Comparison of ENCODE assay signal across 8 mouse cellular contexts in genomic region chr11:106920551-106921379, GRCm38 (mm10). TPM values are rescaled to one million over a fixed set of nuclear protein-coding genes. Genes with fewer than 3 reads are reported as not detected.
DNase-seq lines count a peak whose midpoint lies in the region; ATAC-seq and TF ChIP-seq lines count a peak whose summit lies in the region.

TSS of gene Smurf2 (minus strand) at chr11:106920715.

- TF ChIP-seq POLR2A in testis, adult 2 months (IDR thresholded peaks at IDR 0.05; ENCODE audit: control insufficient read depth, low read depth, low read length) = peak; percentile 80

- no peaks in the 10 kb centered on the region for H3K27me3 ChIP-seq in forebrain, embryonic 14.5 days (replicated peaks; ENCODE audit: control insufficient read depth, insufficient read depth, low read length)
- H3K27me3 ChIP-seq in liver, postnatal 0 days (ENCODE audit: insufficient read depth, low read length) = no peaks in the 10 kb centered on the region
- H3K27me3 ChIP-seq in neural tube, embryonic 13.5 days = no peaks in the 10 kb centered on the region
- H3K27me3 ChIP-seq in testis, adult 2 months (ENCODE audit: control insufficient read depth, insufficient read depth, low read length) = no peaks in the 10 kb centered on the region

- peak within 1 kb of the TSS; percentile 96 for H3K9ac ChIP-seq in ES-E14 (ENCODE audit: insufficient read depth, low read depth, low read length, poor library complexity, severe bottlenecking)
- H3K9ac ChIP-seq in forebrain, embryonic 14.5 days (ENCODE audit: low read length) = peak within 1 kb of the TSS; percentile 94
- peak within 1 kb of the TSS; percentile 84 for H3K9ac ChIP-seq in liver, postnatal 0 days (replicated peaks)
- peak within 1 kb of the TSS; percentile 99 for H3K9ac ChIP-seq in neural tube, embryonic 13.5 days

- peak; percentile 53 for DNase-seq in ES-E14 (ENCODE audit: low read depth, low spot score)
- DNase-seq in cerebellum, adult 11 months = peak; percentile 84
- peak; percentile 90 for DNase-seq in forebrain, embryonic 14.5 days (ENCODE audit: low spot score)
- peak; percentile 91 to 92 for DNase-seq in heart, postnatal 14 days
- peak; percentile 78 for DNase-seq in layer of hippocampus, adult 11-12 months (ENCODE audit: low spot score)
- peak; percentile 94 for DNase-seq in liver, postnatal 0 days

- peak within 1 kb of the TSS; percentile 94 for H3K4me2 ChIP-seq in forebrain, embryonic 14.5 days (ENCODE audit: low read length)
- H3K4me2 ChIP-seq in liver, postnatal 0 days (ENCODE audit: low read depth, low read length) = peak within 1 kb of the TSS; percentile 86
- H3K4me2 ChIP-seq in neural tube, embryonic 13.5 days = peak within 1 kb of the TSS; percentile 95

- H3K27ac ChIP-seq in ES-E14 (ENCODE audit: insufficient read depth, low read depth, low read length, poor library complexity, severe bottlenecking) = peak within 1 kb of the TSS; percentile 78
- peak within 1 kb of the TSS; percentile 95 for H3K27ac ChIP-seq in forebrain, embryonic 14.5 days (ENCODE audit: low read depth, low read length)
- peak within 1 kb of the TSS; percentile 94 for H3K27ac ChIP-seq in liver, postnatal 0 days (ENCODE audit: low read depth)
- peak within 1 kb of the TSS; percentile 97 for H3K27ac ChIP-seq in neural tube, embryonic 13.5 days (replicated peaks)
- H3K27ac ChIP-seq in testis, adult 2 months (ENCODE audit: control insufficient read depth, insufficient read depth, low read depth, low read length) = peak within 1 kb of the TSS; percentile 84

- peak within 1 kb of the TSS; percentile 98 for H3K4me3 ChIP-seq in ES-E14 (ENCODE audit: insufficient read depth in 1 of 2, low read depth in 1 of 2, low read length in 2 of 2, poor library complexity in 1 of 2, severe bottlenecking in 1 of 2)
- H3K4me3 ChIP-seq in forebrain, embryonic 14.5 days (ENCODE audit: low read depth, low read length) = peak within 1 kb of the TSS; percentile 86
- peak within 1 kb of the TSS; percentile 75 for H3K4me3 ChIP-seq in liver, postnatal 0 days (ENCODE audit: low read depth, low read length)
- H3K4me3 ChIP-seq in neural tube, embryonic 13.5 days = peak within 1 kb of the TSS; percentile 94
- peak within 1 kb of the TSS; percentile 96 for H3K4me3 ChIP-seq in testis, adult 2 months (ENCODE audit: control insufficient read depth, low read depth, low read length)

- ATAC-seq in forebrain, embryonic 14.5 days = peak; percentile 97
- ATAC-seq in liver, postnatal 0 days = peak; percentile 88
- ATAC-seq in neural tube, embryonic 13.5 days (ENCODE audit: low read depth) = peak; percentile 97

- no peak for TF ChIP-seq CTCF in liver, postnatal 0 days (IDR thresholded peaks at IDR 0.05; ENCODE audit: low read depth)
- no peak for TF ChIP-seq CTCF in testis, adult 2 months (IDR thresholded peaks at IDR 0.05; ENCODE audit: control insufficient read depth, insufficient read depth, insufficient replicate concordance, low read depth, low read length)

- H3K9me3 ChIP-seq in ES-E14 (ENCODE audit: control insufficient read depth, insufficient read depth, low read depth, low read length) = no peaks in the 10 kb centered on the region
- H3K9me3 ChIP-seq in forebrain, embryonic 14.5 days (replicated peaks; ENCODE audit: control insufficient read depth, low read length) = no peaks in the 10 kb centered on the region
- H3K9me3 ChIP-seq in liver, postnatal 0 days (ENCODE audit: low read length) = no peaks in the 10 kb centered on the region
- no peaks in the 10 kb centered on the region for H3K9me3 ChIP-seq in neural tube, embryonic 13.5 days

- in situ Hi-C loops in ES-E14 (cut with MboI; ENCODE audit: low sequenced_read_pairs in 2 of 2, unreplicated experiment in 2 of 2) = no loop called here

- no peak for TF ChIP-seq EP300 in liver, postnatal 0 days (IDR thresholded peaks at IDR 0.05; ENCODE audit: low read depth)

- H3K4me1 ChIP-seq in ES-E14 (ENCODE audit: control insufficient read depth in 2 of 2, insufficient read depth in 2 of 2, low read length in 2 of 2, poor library complexity in 1 of 2) = peaks cover 0 to 4% of the 10 kb centered on the region in 2 experiments; a peak in 3 of 4 replicates
- H3K4me1 ChIP-seq in forebrain, embryonic 14.5 days (ENCODE audit: control insufficient read depth, insufficient read depth, low read length) = peaks cover 19% of the 10 kb centered on the region
- peaks cover 10% of the 10 kb centered on the region; the same call in 1 of the 2 replicates for H3K4me1 ChIP-seq in liver, postnatal 0 days (ENCODE audit: insufficient read depth)
- H3K4me1 ChIP-seq in neural tube, embryonic 13.5 days (replicated peaks) = peaks cover 32% of the 10 kb centered on the region
- peaks cover 14% of the 10 kb centered on the region for H3K4me1 ChIP-seq in testis, adult 2 months (ENCODE audit: control insufficient read depth, insufficient read depth, low read length)

- WGBS in forebrain, embryonic 14.5 days = 4% methylated on average over 43 of the region's 72 CpGs
- 6% methylated on average over 35 of the region's 72 CpGs for WGBS in liver, postnatal 0 days (ENCODE audit: insufficient replicate concordance)
- 5% methylated on average over 41 of the region's 72 CpGs for WGBS in neural tube, embryonic 13.5 days

- H3K36me3 ChIP-seq in ES-E14 (ENCODE audit: control insufficient read depth, insufficient read depth, low read length, poor library complexity, severe bottlenecking) = no peaks in the 10 kb centered on the region
- H3K36me3 ChIP-seq in forebrain, embryonic 14.5 days (ENCODE audit: control insufficient read depth, insufficient read depth, low read length) = no peaks in the 10 kb centered on the region
- H3K36me3 ChIP-seq in liver, postnatal 0 days (replicated peaks; ENCODE audit: insufficient read depth, low read length) = no peaks in the 10 kb centered on the region
- H3K36me3 ChIP-seq in neural tube, embryonic 13.5 days = no peaks in the 10 kb centered on the region
- H3K36me3 ChIP-seq in testis, adult 2 months (ENCODE audit: control insufficient read depth, insufficient read depth, low read length) = no peaks in the 10 kb centered on the region

- intact Hi-C loops in heart, postnatal 14 days (cut with DNase I) = loop anchor here (2.0 to 5.0 kb wide), 2 partner anchors 56 to 123 kb away; no protein-coding TSS in a partner anchor

TF ChIP-seq in ES-E14, 5 proteins besides CTCF, POLR2A, EP300 and RAD21:
- TF ChIP-seq ZC3H11A (IDR thresholded peaks at IDR 0.05; ENCODE audit: borderline replicate concordance, low read depth, low read length) = no peak
- TF ChIP-seq MAFK (IDR thresholded peaks at IDR 0.05; ENCODE audit: insufficient read depth, low read depth, low read length) = no peak
- no peak for TF ChIP-seq ZNF384 (IDR thresholded peaks at IDR 0.05; ENCODE audit: low read depth, low read length)
- no peak for TF ChIP-seq CHD2 (IDR thresholded peaks at IDR 0.05; ENCODE audit: low read depth, low read length)
- TF ChIP-seq HCFC1 (IDR thresholded peaks at IDR 0.05; ENCODE audit: borderline replicate concordance, insufficient read depth, low read length) = no peak

RNA-seq across cellular contexts. Expression of gene Smurf2, which starts in this region (rescaled TPM):
- total RNA-seq in ES-E14 (2012; rRNA removed) = 19.9 and 25.3 TPM in 2 replicates
- 20.0 and 20.5 TPM in 2 replicates for polyA plus RNA-seq in forebrain, embryonic 14.5 days (2014; fragmentation: Nextera tagmentation; extraction: Ambion mirVana)
- 10 to 100 TPM; 36.4 to 39.4 TPM for total RNA-seq in heart, postnatal 14 days (2021)
- polyA plus RNA-seq in liver, postnatal 0 days (2015; fragmentation: Nextera tagmentation; extraction: Ambion mirVana) = 4.5 and 4.8 TPM in 2 replicates
- polyA plus RNA-seq in neural tube, embryonic 13.5 days (2015; fragmentation: Nextera tagmentation; extraction: Ambion mirVana) = 14.1 and 15.1 TPM in 2 replicates
- polyA plus RNA-seq in testis, adult 2 months (2012; rRNA removed) = 11.0 and 11.3 TPM in 2 replicates

Comparison
In these comparisons a context has a peak if more than half of its experiments do, and no peak if none do; other contexts are left out.
1. Peak in every context shown above with its lines: DNase-seq, ATAC-seq, H3K4me3 ChIP-seq and H3K27ac ChIP-seq.